ENCODE assay signal across 11 mouse cellular contexts in the genomic region with DNA sequence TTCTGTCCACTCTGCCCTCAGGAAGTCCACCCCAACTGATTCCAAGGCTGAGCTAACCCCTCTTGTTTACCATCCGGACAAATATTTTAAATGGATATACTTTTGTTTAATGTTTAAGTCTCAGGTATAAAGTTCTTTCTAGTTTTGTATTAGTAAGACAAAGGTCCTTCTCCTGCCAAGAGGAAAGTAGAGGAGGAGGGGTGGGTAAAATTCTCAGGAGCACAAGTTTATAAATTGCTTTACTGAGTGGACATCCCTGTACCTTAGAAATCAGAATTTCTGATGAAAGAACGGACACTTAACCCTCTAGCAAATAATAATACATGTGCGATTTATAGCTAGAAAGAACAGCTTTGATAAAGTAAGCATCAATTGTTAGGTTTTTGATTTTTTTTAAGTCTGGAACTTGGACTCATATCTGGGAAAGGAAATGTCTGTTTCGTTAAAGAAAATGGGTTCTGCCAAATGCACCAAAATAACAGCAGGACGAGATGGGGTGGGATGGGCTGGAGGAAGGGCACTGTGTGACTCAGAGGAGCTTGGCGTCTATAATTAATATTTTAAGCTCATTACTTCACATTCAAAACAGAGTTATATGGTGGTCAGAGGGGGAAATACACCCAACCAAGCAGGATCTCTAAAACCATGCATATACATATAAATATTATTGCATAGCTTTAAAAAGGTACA. TPM values are rescaled to one million over a fixed set of nuclear protein-coding genes. Genes with fewer than 3 reads are reported as not detected.
A peak's percentile ranks its signal among the peaks of the same experiment; 100 is the strongest.
DNase-seq lines count a peak whose midpoint lies in the region; ATAC-seq and TF ChIP-seq lines count a peak whose summit lies in the region.
"Had no signal": no experiment of that assay in that cellular context is flagged by ENCODE, and none has a peak within 500 bp of the region (broad histone marks: within the 10 kb centered on the region; RNA-seq: fewer than 3 reads in every experiment).

No protein-coding gene starts in this region.

- H3K4me1 ChIP-seq in heart, adult 2 months (ENCODE audit: control insufficient read depth, insufficient read depth, low read length), result peaks cover 7% of the 10 kb centered on the region
- H3K4me1 ChIP-seq in liver, embryonic 16.5 days (ENCODE audit: control insufficient read depth, low read depth, low read length), result peaks cover 2% of the 10 kb centered on the region
- H3K4me1 ChIP-seq in liver, embryonic 11.5 days (replicated peaks; ENCODE audit: control insufficient read depth, insufficient read depth, low read length), result no peaks in the 10 kb centered on the region
- H3K4me1 ChIP-seq in stomach, embryonic 14.5 days (ENCODE audit: control insufficient read depth, insufficient read depth, low read length), result peaks cover 11% of the 10 kb centered on the region; the same call in 1 of the 2 replicates

- 0 out of 2 replicates have a peak, but pooled peaks have one; percentile 10 for TF ChIP-seq CTCF in heart, adult 2 months (IDR thresholded peaks at IDR 0.05)

- no peaks in the 10 kb centered on the region for H3K79me2 ChIP-seq in heart, adult 2 months (replicated peaks; ENCODE audit: control insufficient read depth, insufficient read depth, low read length)

- no peak overlapping the region for H3K9ac ChIP-seq in heart, adult 2 months (ENCODE audit: low read depth, low read length)
- H3K9ac ChIP-seq in liver, embryonic 16.5 days (ENCODE audit: low read depth, low read length), result no peak overlapping the region
- no peak overlapping the region for H3K9ac ChIP-seq in liver, embryonic 11.5 days (ENCODE audit: low read depth, low read length)
- no peak overlapping the region for H3K9ac ChIP-seq in stomach, embryonic 14.5 days (replicated peaks; ENCODE audit: low read depth, low read length)
- H3K9ac ChIP-seq: embryonic facial prominence, embryonic 12.5 days had no signal

- DNase-seq in heart, adult 2 months, result no peak
- no peak for DNase-seq in heart, postnatal 14 days
- DNase-seq in liver, embryonic 11.5 days (ENCODE audit: low spot score), result no peak
- peak; percentile 28 to 36 for DNase-seq in heart, postnatal 10 days
- no peak for DNase-seq in thymus, postnatal 0 days (ENCODE audit: low spot score)
- no peak for DNase-seq in adrenal gland, adult (ENCODE audit: inconsistent age in 2 of 2, low spot score in 1 of 2)
- DNase-seq: B cell, adult 2 months had no signal

- 32% methylated on average over 6 of the region's 6 CpGs for WGBS in heart, adult 2 months
- 43% methylated on average over 6 of the region's 6 CpGs for WGBS in liver, embryonic 16.5 days (ENCODE audit: insufficient replicate concordance)
- 63% methylated on average over 6 of the region's 6 CpGs for WGBS in liver, embryonic 11.5 days
- 35% methylated on average over 6 of the region's 6 CpGs for WGBS in stomach, embryonic 14.5 days

- peak; percentile 13; the same call in 1 of the 2 replicates for ATAC-seq in liver, embryonic 16.5 days (ENCODE audit: low read depth)
- ATAC-seq in liver, embryonic 11.5 days (replicated peaks; ENCODE audit: low FRiP score), result no peak
- no peak for ATAC-seq in stomach, embryonic 14.5 days (ENCODE audit: insufficient number of reproducible peaks, insufficient read depth, low FRiP score, low read depth)
- ATAC-seq: hindbrain, embryonic 16.5 days had no signal

- peaks cover 2% of the 10 kb centered on the region; the same call in 1 of the 2 replicates for H3K36me3 ChIP-seq in heart, adult 2 months (ENCODE audit: control insufficient read depth, insufficient read depth, low read length)
- H3K36me3 ChIP-seq in liver, embryonic 16.5 days (ENCODE audit: control insufficient read depth, insufficient read depth), result no peaks in the 10 kb centered on the region
- no peaks in the 10 kb centered on the region for H3K36me3 ChIP-seq in liver, embryonic 11.5 days (ENCODE audit: control insufficient read depth, insufficient read depth, low read length)
- H3K36me3 ChIP-seq in stomach, embryonic 14.5 days (ENCODE audit: control insufficient read depth, insufficient read depth, low read length), result no peaks in the 10 kb centered on the region
- H3K36me3 ChIP-seq: embryonic facial prominence, embryonic 12.5 days had no signal

- peak overlapping the region; percentile 80 for H3K27ac ChIP-seq in heart, adult 2 months
- H3K27ac ChIP-seq in liver, embryonic 16.5 days (ENCODE audit: low read length), result peak overlapping the region; percentile 41; the same call in 1 of the 2 replicates
- no peak overlapping the region for H3K27ac ChIP-seq in liver, embryonic 11.5 days (ENCODE audit: low read depth, low read length)
- peak overlapping the region; percentile 29; the same call in 1 of the 2 replicates for H3K27ac ChIP-seq in stomach, embryonic 14.5 days (ENCODE audit: low read length)
- H3K27ac ChIP-seq: embryonic facial prominence, embryonic 12.5 days had no signal

- H3K27me3 ChIP-seq in heart, adult 2 months (ENCODE audit: control insufficient read depth, insufficient read depth, low read length), result no peaks in the 10 kb centered on the region
- H3K27me3 ChIP-seq in liver, embryonic 16.5 days (ENCODE audit: control insufficient read depth, insufficient read depth, low read depth, low read length), result no peaks in the 10 kb centered on the region
- H3K27me3 ChIP-seq in liver, embryonic 11.5 days (replicated peaks; ENCODE audit: control insufficient read depth, insufficient read depth, low read length), result no peaks in the 10 kb centered on the region
- H3K27me3 ChIP-seq in stomach, embryonic 14.5 days (ENCODE audit: control insufficient read depth, insufficient read depth, low read length), result no peaks in the 10 kb centered on the region
- H3K27me3 ChIP-seq: embryonic facial prominence, embryonic 12.5 days had no signal

- no peak overlapping the region for H3K4me2 ChIP-seq in liver, embryonic 16.5 days (ENCODE audit: low read depth, low read length)
- H3K4me2 ChIP-seq in liver, embryonic 11.5 days, result no peak overlapping the region
- H3K4me2 ChIP-seq in stomach, embryonic 14.5 days (replicated peaks; ENCODE audit: low read depth, low read length), result no peak overlapping the region
- H3K4me2 ChIP-seq: embryonic facial prominence, embryonic 12.5 days had no signal

- intact Hi-C loops in heart, adult 2 months (cut with DNase I), result loop anchor here (1.0 to 2.0 kb wide), 2 partner anchors 18 to 125 kb away; no protein-coding TSS in a partner anchor
- intact Hi-C loops in heart, postnatal 14 days (cut with DNase I), result loop anchor here (5.0 kb wide), 1 partner anchor 126 kb away; no protein-coding TSS in a partner anchor
- intact Hi-C loops in heart, postnatal 10 days (cut with DNase I), result loop anchor here (5.0 kb wide), 1 partner anchor 126 kb away; no protein-coding TSS in a partner anchor

- TF ChIP-seq EP300 in heart, adult 2 months (IDR thresholded peaks at IDR 0.05; ENCODE audit: insufficient read depth, low read depth, low read length), result no peak

- H3K4me3 ChIP-seq in heart, adult 2 months, result no peak overlapping the region
- H3K4me3 ChIP-seq in liver, embryonic 16.5 days (ENCODE audit: low read depth, low read length), result no peak overlapping the region
- no peak overlapping the region for H3K4me3 ChIP-seq in liver, embryonic 11.5 days (ENCODE audit: low read depth, low read length)
- H3K4me3 ChIP-seq in stomach, embryonic 14.5 days (ENCODE audit: low read depth, low read length), result no peak overlapping the region
- H3K4me3 ChIP-seq: embryonic facial prominence, embryonic 12.5 days had no signal

- H3K9me3 ChIP-seq in liver, embryonic 16.5 days (replicated peaks; ENCODE audit: control insufficient read depth, low read length), result no peaks in the 10 kb centered on the region
- no peaks in the 10 kb centered on the region for H3K9me3 ChIP-seq in liver, embryonic 11.5 days (ENCODE audit: control insufficient read depth, low read length)
- no peaks in the 10 kb centered on the region for H3K9me3 ChIP-seq in stomach, embryonic 14.5 days (ENCODE audit: control insufficient read depth, low read depth, low read length)
- H3K9me3 ChIP-seq: embryonic facial prominence, embryonic 12.5 days had no signal

- no peak for TF ChIP-seq POLR2A in heart, adult 2 months (IDR thresholded peaks at IDR 0.05; ENCODE audit: insufficient read depth, low read depth, low read length)

RNA-seq across cellular contexts. Expression of a gene that starts 38.7 kb away (rescaled TPM):
- 10 to 100 TPM; 24.0 to 35.2 TPM for total RNA-seq in heart, adult 2 months (2021)
- 27.3 and 33.3 TPM in 2 replicates for polyA plus RNA-seq in heart, adult 2 months (2012; rRNA removed)
- total RNA-seq in heart, postnatal 14 days (2021), result 10 to 100 TPM; 40.2 to 42.8 TPM
- 9.0 and 11.5 TPM in 2 replicates for polyA plus RNA-seq in liver, embryonic 16.5 days (2015; fragmentation: Nextera tagmentation; extraction: Ambion mirVana)
- polyA plus RNA-seq in liver, embryonic 11.5 days (2014; fragmentation: Nextera tagmentation; extraction: Ambion mirVana), result 37.6 and 43.2 TPM in 2 replicates
- total RNA-seq in heart, postnatal 10 days (2021), result 10 to 100 TPM; 42.4 to 50.6 TPM
- 65.9 and 66.0 TPM in 2 replicates for polyA plus RNA-seq in stomach, embryonic 14.5 days (2014; fragmentation: Nextera tagmentation; extraction: Ambion mirVana)
- polyA plus RNA-seq in thymus, postnatal 0 days (2015; fragmentation: Nextera tagmentation; extraction: Ambion mirVana), result 5.0 and 7.1 TPM in 2 replicates

Comparison
In these comparisons a context has a peak if more than half of its experiments do, and no peak if none do; other contexts are left out.
1. DNase-seq: peak in heart, postnatal 10 days (2 of 2); none in heart, adult 2 months (0 of 2), heart, postnatal 14 days (0 of 2), liver, embryonic 11.5 days (single experiment), thymus, postnatal 0 days (single experiment) and adrenal gland, adult (0 of 2).